Mouse (Mus musculus) heart, embryonic 13.5 days (tissue): Measurements from ENCODE around the gene Cactin. TPM values are rescaled to one million over a fixed set of nuclear protein-coding genes. Genes with fewer than 3 reads are reported as not detected.

Experiments used
- ATAC-seq: fragments of 200-750 bp; cut with Nextera tagmentation; 2 replicates; pipeline ENCODE4 v1.8.0; 2017; ENCODE audit warnings: moderate TSS enrichment; ENCODE audit not compliant: insufficient number of reproducible peaks, low FRiP score, low TSS enrichment; ENCODE audit errors: extremely low read depth
- H3K27ac ChIP-seq: fragments of 300-500 bp; sonication (generic); replicated peaks from 2 replicates; pipeline ENCODE4 v1.5.1; 2015; ENCODE audit warnings: moderate library complexity, mild to moderate bottlenecking, inconsistent platforms
- H3K27me3 ChIP-seq: fragments of 300-500 bp; sonication (generic); replicated peaks from 2 replicates; pipeline ENCODE4 v1.6.1; 2015; ENCODE audit warnings: mild to moderate bottlenecking, inconsistent platforms
- H3K36me3 ChIP-seq: fragments of 300-500 bp; sonication (generic); 2 replicates; pipeline ENCODE4 v1.6.1; 2015; ENCODE audit warnings: mild to moderate bottlenecking, inconsistent platforms
- H3K4me1 ChIP-seq: fragments of 300-500 bp; sonication (generic); 2 replicates; pipeline ENCODE4 v1.6.1; 2015; ENCODE audit warnings: inconsistent platforms
- H3K4me2 ChIP-seq: fragments of 300-500 bp; sonication (generic); 2 replicates; pipeline ENCODE4 v1.6.1; 2015; ENCODE audit warnings: inconsistent platforms, mild to moderate bottlenecking, moderate library complexity
- H3K4me3 ChIP-seq: fragments of 300-500 bp; sonication (generic); 2 replicates; pipeline ENCODE4 v1.5.1; 2015; ENCODE audit warnings: moderate library complexity, mild to moderate bottlenecking, inconsistent platforms
- H3K9ac ChIP-seq: fragments of 300-500 bp; sonication (generic); 2 replicates; pipeline ENCODE4 v1.6.1; 2015; ENCODE audit warnings: inconsistent platforms, mild to moderate bottlenecking, moderate library complexity
- H3K9me3 ChIP-seq: fragments of 300-500 bp; sonication (generic); 2 replicates; pipeline ENCODE4 v1.6.1; 2016; ENCODE audit warnings: inconsistent platforms
- WGBS: fragments of 180-500 bp; shearing (Covaris S2); methylation state at CpG from one replicate; pipeline ENCODE4 v1.1.7; 2015; ENCODE audit warnings: mixed read lengths; 5-methylcytosine and 5-hydroxymethylcytosine counted together
- polyA plus RNA-seq: library from polyadenylated mRNA; unstranded; fragments of >200 nt; fragmentation: Nextera tagmentation; extraction: Ambion mirVana; gene quantifications from 2 replicates; pipeline ENCODE4 v1.2.1, GENCODE M21; 2015

Cactin gene
- polyA plus RNA-seq, 1 experiment from 2014 or later = 28.2 TPM

- peaks cover 17% of the 10 kb centered on the region for H3K27me3 ChIP-seq
- H3K9ac ChIP-seq = peak overlapping the region; percentile 64
- peaks cover 76% of the 10 kb centered on the region for H3K4me1 ChIP-seq
- H3K9me3 ChIP-seq = no peaks in the 10 kb centered on the region
- H3K4me2 ChIP-seq = peak overlapping the region; percentile 50
- H3K4me3 ChIP-seq = peak overlapping the region; percentile 20
- H3K27ac ChIP-seq = no peak overlapping the region
- no peak for ATAC-seq
- 29% methylated on average over 29 of the region's 29 CpGs for WGBS
- H3K36me3 ChIP-seq = peaks cover 14% of the 10 kb centered on the region
Measured at GRCm38 (mm10) chr10:81332277-81332676, 11.4 kb downstream of the Cactin start.

GRCm38 (mm10) chr10:81334324-81334723 lies 13.4 kb downstream of the Cactin start:
- H3K9ac ChIP-seq = peak overlapping the region; percentile 65; the same call in 1 of the 2 replicates
- no peaks in the 10 kb centered on the region for H3K9me3 ChIP-seq
- H3K4me2 ChIP-seq = no peak overlapping the region
- peaks cover 60% of the 10 kb centered on the region for H3K4me1 ChIP-seq
- H3K27me3 ChIP-seq = peaks cover 34% of the 10 kb centered on the region
- no peak overlapping the region for H3K4me3 ChIP-seq
- H3K27ac ChIP-seq = 0 out of 2 replicates have a peak overlapping the region, but pooled peaks have one; percentile 73
- 73% methylated on average over 11 of the region's 11 CpGs for WGBS
- peaks cover 10% of the 10 kb centered on the region; the same call in 1 of the 2 replicates for H3K36me3 ChIP-seq
- no peak for ATAC-seq

- ATAC-seq = no peak
- Histone ChIP-seq H3K4me2 (peak overlapping the region; percentile 11; the same call in 1 of the 2 replicates), H3K4me3 (no peak overlapping the region), H3K27ac (peak overlapping the region; percentile 73), H3K36me3 (peaks cover 10% of the 10 kb centered on the region; the same call in 1 of the 2 replicates), H3K9me3 (no peaks in the 10 kb centered on the region), H3K9ac (peak overlapping the region; percentile 65), H3K4me1 (peaks cover 50% of the 10 kb centered on the region), H3K27me3 (peaks cover 34% of the 10 kb centered on the region)
- 44% methylated on average over 18 of the region's 19 CpGs for WGBS
Measured at GRCm38 (mm10) chr10:81335393-81336340, 14.8 kb downstream of the Cactin start.

GRCm38 (mm10) chr10:81336558-81336957 lies 15.7 kb downstream of the Cactin start:
- Histone ChIP-seq H3K9ac (peak overlapping the region; percentile 52; the same call in 1 of the 2 replicates), H3K27me3 (peaks cover 41% of the 10 kb centered on the region), H3K9me3 (no peaks in the 10 kb centered on the region), H3K4me3 (no peak overlapping the region), H3K4me1 (peaks cover 52% of the 10 kb centered on the region), H3K36me3 (peaks cover 10% of the 10 kb centered on the region; the same call in 1 of the 2 replicates), H3K4me2 (no peak overlapping the region), H3K27ac (peak overlapping the region; percentile 72)
- 84% methylated on average over 4 of the region's 4 CpGs for WGBS
- no peak for ATAC-seq

- no peak for ATAC-seq
- Histone ChIP-seq H3K4me1 (peaks cover 45% of the 10 kb centered on the region), H3K9me3 (no peaks in the 10 kb centered on the region), H3K4me3 (no peak overlapping the region), H3K4me2 (no peak overlapping the region), H3K9ac (no peak overlapping the region), H3K27me3 (peaks cover 66% of the 10 kb centered on the region), H3K36me3 (peaks cover 7% of the 10 kb centered on the region), H3K27ac (no peak overlapping the region)
- WGBS = 38% methylated on average over 17 of the region's 17 CpGs
Measured at GRCm38 (mm10) chr10:81340551-81341332, 19.8 kb downstream of the Cactin start.

GRCm38 (mm10) chr10:81341333-81341949 lies 20.5 kb downstream of the Cactin start:
- H3K9ac ChIP-seq = no peak overlapping the region
- H3K9me3 ChIP-seq = no peaks in the 10 kb centered on the region
- H3K36me3 ChIP-seq = peaks cover 14% of the 10 kb centered on the region
- no peak overlapping the region for H3K4me3 ChIP-seq
- H3K27ac ChIP-seq = no peak overlapping the region
- ATAC-seq = no peak
- no peak overlapping the region for H3K4me2 ChIP-seq
- H3K4me1 ChIP-seq = peaks cover 41% of the 10 kb centered on the region
- peaks cover 69% of the 10 kb centered on the region for H3K27me3 ChIP-seq
- WGBS = 37% methylated on average over 16 of the region's 16 CpGs

- no peaks in the 10 kb centered on the region for H3K9me3 ChIP-seq
- H3K9ac ChIP-seq = peak within 1 kb of the TSS; percentile 83
- H3K4me3 ChIP-seq = peak within 1 kb of the TSS; percentile 61
- H3K27me3 ChIP-seq = peaks cover 60% of the 10 kb centered on the region
- H3K27ac ChIP-seq = no peak within 1 kb of the TSS
- peaks cover 24% of the 10 kb centered on the region for H3K36me3 ChIP-seq
- WGBS = 4% methylated on average over 67 of the region's 67 CpGs
- peaks cover 51% of the 10 kb centered on the region for H3K4me1 ChIP-seq
- no peak for ATAC-seq
- H3K4me2 ChIP-seq = peak within 1 kb of the TSS; percentile 87
Measured at GRCm38 (mm10) chr10:81342686-81343505, 22.0 kb downstream of the Cactin start, which contains the start of gene Gipc3. Gene Gipc3 (minus strand): TSS chr10:81343266.

- Histone ChIP-seq H3K9ac (peak overlapping the region; percentile 37; the same call in 1 of the 2 replicates), H3K4me3 (no peak overlapping the region), H3K27ac (no peak overlapping the region; the same call in 1 of the 2 replicates), H3K4me1 (peaks cover 65% of the 10 kb centered on the region), H3K36me3 (peaks cover 34% of the 10 kb centered on the region), H3K9me3 (no peaks in the 10 kb centered on the region), H3K27me3 (peaks cover 50% of the 10 kb centered on the region), H3K4me2 (no peak overlapping the region)
- 32% methylated on average over 8 of the region's 8 CpGs for WGBS
- no peak for ATAC-seq
Measured at GRCm38 (mm10) chr10:81344421-81345161, 23.7 kb downstream of the Cactin start.

GRCm38 (mm10) chr10:81345162-81345534 lies 24.2 kb downstream of the Cactin start:
- no peak overlapping the region for H3K4me3 ChIP-seq
- H3K27me3 ChIP-seq = peaks cover 50% of the 10 kb centered on the region
- H3K4me2 ChIP-seq = no peak overlapping the region
- H3K36me3 ChIP-seq = peaks cover 34% of the 10 kb centered on the region
- H3K4me1 ChIP-seq = peaks cover 68% of the 10 kb centered on the region
- no peaks in the 10 kb centered on the region for H3K9me3 ChIP-seq
- WGBS = 77% methylated on average over 4 of the region's 4 CpGs
- H3K27ac ChIP-seq = no peak overlapping the region; the same call in 1 of the 2 replicates
- no peak overlapping the region; the same call in 1 of the 2 replicates for H3K9ac ChIP-seq
- ATAC-seq = no peak
